Mouse (Mus musculus): ENCODE data around the gene Dmap1.

Gene Dmap1

DNA sequence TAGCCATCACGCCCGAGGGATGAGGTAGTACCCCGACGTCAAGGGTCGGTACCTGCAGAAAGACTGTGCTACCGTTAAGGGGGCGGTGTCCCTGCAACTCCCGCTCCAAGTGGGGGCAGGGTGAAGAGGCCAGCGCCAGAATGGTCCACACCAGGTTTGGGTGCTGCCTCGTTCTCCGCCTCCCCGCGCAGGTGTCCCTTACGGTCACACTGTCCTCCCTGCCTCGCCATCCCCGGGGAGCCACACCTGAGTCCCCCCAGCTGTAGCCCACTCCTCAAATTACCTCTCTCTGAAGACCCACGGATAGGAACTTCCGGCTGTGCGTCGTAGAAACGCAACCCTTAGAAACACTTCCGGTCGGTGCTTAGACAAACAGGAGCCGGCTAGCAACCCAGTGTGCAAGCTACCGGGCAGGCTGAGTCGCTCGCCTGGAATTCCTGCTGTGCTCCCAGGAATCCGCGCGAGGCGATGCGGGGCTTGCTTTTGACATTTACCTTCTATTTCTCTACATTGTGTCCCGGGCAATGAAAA lies at the start of gene Dmap1:
Gene Dmap1 (minus strand): TSS at position 343 of the 531 bp plus-strand sequence.
- peak within 1 kb of the TSS; percentile 96 for H3K4me3 ChIP-seq (replicated peaks; ENCODE audit: low read length)
- H3K27me3 ChIP-seq (ENCODE audit: insufficient read depth, low read length), result no peaks in the 10 kb centered on the region
- H3K36me3 ChIP-seq (ENCODE audit: insufficient read depth, low read length), result peaks cover 42% of the 10 kb centered on the region
- peaks cover 14% of the 10 kb centered on the region; the same call in 1 of the 2 replicates for H3K9me3 ChIP-seq (ENCODE audit: low read length)
- TF ChIP-seq NANOG (IDR thresholded peaks at IDR 0.05; ENCODE audit: borderline replicate concordance, low read length) (no peak), POU5F1 (IDR thresholded peaks at IDR 0.05; ENCODE audit: borderline replicate concordance, low read length) (no peak), CTCF (conservative IDR thresholded peaks at IDR 0.05; ENCODE audit: low read length) (no peak)
- peaks cover 15% of the 10 kb centered on the region for H3K4me1 ChIP-seq (replicated peaks; ENCODE audit: low read depth, low read length)

- TF ChIP-seq CTCF (conservative IDR thresholded peaks at IDR 0.05; ENCODE audit: low read length), result no peak
- TF ChIP-seq POU5F1 (IDR thresholded peaks at IDR 0.05; ENCODE audit: borderline replicate concordance, low read length), result no peak
- no peak for TF ChIP-seq NANOG (IDR thresholded peaks at IDR 0.05; ENCODE audit: borderline replicate concordance, low read length)
- no peaks in the 10 kb centered on the region for H3K4me1 ChIP-seq (replicated peaks; ENCODE audit: low read depth, low read length)
- no peaks in the 10 kb centered on the region for H3K9me3 ChIP-seq (ENCODE audit: low read length)
- peaks cover 4% of the 10 kb centered on the region for H3K27me3 ChIP-seq (ENCODE audit: insufficient read depth, low read length)
- no peak within 1 kb of the TSS for H3K4me3 ChIP-seq (replicated peaks; ENCODE audit: low read length)
- no peaks in the 10 kb centered on the region for H3K36me3 ChIP-seq (ENCODE audit: insufficient read depth, low read length)
These were observed 42.0 kb upstream of the Dmap1 start, which contains the start of gene Gm12845 for GRCm38 (mm10) chr4:117724112-117724511. TSS of gene Gm12845 (plus strand) at chr4:117724412.

DNA sequence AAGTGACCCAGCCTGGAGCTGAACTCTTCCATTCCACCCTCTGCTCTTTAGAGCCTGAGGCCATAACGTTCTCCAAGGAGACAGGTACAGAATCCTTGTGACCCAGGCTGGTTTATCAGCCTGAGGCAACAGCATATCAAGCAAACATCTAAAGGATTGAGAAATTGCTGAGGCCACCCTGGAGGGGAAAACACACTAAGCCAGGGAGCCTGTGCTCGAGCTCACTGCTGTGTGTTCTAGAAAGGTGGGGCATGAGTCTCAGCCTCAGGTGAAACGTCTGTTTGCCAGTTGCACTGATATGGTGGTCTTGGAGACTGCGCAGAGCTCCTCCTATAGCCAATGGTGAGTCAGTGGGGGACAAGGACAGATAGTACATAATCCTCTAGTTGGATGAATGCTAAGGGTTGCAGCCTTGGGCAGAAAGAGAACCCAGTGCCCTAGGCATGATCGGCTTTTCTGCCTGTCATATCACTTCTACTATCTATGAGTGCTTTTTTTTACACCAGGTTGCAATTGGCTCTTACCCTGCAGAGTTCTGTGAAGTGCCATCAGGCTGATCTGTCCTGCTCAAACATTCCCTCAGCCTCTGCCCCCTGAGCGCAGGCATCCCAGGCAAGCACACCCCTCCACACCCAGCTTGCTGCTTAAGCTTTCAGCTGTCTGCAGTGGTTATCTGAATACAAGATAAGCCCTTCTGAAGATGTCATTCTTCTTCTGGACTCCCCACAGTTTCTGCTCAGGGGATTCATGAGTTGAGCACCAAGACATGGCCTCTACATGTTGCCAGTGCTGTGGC lies 31.4 kb upstream of the Dmap1 start:
- H3K4me1 ChIP-seq (replicated peaks; ENCODE audit: low read depth, low read length), result no peaks in the 10 kb centered on the region
- no peaks in the 10 kb centered on the region for H3K27me3 ChIP-seq (ENCODE audit: insufficient read depth, low read length)
- no peak overlapping the region for H3K4me3 ChIP-seq (replicated peaks; ENCODE audit: low read length)
- no peaks in the 10 kb centered on the region for H3K9me3 ChIP-seq (ENCODE audit: low read length)
- H3K36me3 ChIP-seq (ENCODE audit: insufficient read depth, low read length), result no peaks in the 10 kb centered on the region
- TF ChIP-seq CTCF (conservative IDR thresholded peaks at IDR 0.05; ENCODE audit: low read length), result no peak
- TF ChIP-seq POU5F1 (IDR thresholded peaks at IDR 0.05; ENCODE audit: borderline replicate concordance, low read length), result no peak
- TF ChIP-seq NANOG (IDR thresholded peaks at IDR 0.05; ENCODE audit: borderline replicate concordance, low read length), result no peak

- Histone ChIP-seq H3K36me3 (ENCODE audit: insufficient read depth, low read length) (no peaks in the 10 kb centered on the region), H3K4me3 (replicated peaks; ENCODE audit: low read length) (no peak overlapping the region), H3K4me1 (replicated peaks; ENCODE audit: low read depth, low read length) (no peaks in the 10 kb centered on the region), H3K9me3 (ENCODE audit: low read length) (no peaks in the 10 kb centered on the region), H3K27me3 (ENCODE audit: insufficient read depth, low read length) (no peaks in the 10 kb centered on the region)
- TF ChIP-seq POU5F1 (IDR thresholded peaks at IDR 0.05; ENCODE audit: borderline replicate concordance, low read length) (no peak), CTCF (conservative IDR thresholded peaks at IDR 0.05; ENCODE audit: low read length) (no peak), NANOG (IDR thresholded peaks at IDR 0.05; ENCODE audit: borderline replicate concordance, low read length) (no peak)
These were observed 30.2 kb upstream of the Dmap1 start for GRCm38 (mm10) chr4:117712314-117712713.

DNA sequence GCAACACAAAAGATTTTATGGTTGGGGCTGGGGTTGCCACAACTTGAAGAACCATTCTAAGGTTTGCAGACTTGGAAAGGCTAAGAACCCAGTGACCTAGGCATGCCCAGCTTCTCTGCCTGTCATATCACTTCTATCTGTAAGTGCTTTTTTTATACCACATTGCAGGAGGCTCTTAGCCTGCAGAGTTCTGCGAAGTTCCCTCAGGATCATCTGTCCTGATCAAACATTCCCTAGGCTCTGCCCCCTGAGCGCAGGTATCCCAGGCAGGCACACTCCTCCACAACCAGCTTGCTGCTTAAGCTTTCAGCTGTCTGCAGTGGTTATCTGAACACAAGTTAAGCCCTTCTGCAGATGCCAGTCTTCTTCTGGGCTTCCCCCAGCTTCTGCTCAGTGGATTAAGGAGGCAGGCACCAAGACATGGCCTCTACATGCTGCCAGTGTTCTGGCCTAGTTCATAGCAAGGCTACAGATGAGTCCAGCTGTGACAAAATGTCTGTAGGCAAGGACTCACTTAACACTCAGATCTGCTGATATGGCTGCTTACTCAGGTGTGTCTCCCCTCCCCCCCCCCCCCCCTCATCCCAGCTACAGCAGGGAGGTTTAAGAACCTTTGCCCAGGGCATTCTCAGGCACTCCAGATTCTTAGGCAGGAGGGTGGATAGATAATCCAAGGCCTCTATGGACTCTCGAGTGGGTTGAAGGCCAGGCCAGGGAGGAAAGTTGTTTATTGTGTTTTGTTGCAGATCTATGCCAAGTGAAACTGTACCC lies 26.9 kb upstream of the Dmap1 start:
- Histone ChIP-seq H3K9me3 (ENCODE audit: low read length) (no peaks in the 10 kb centered on the region), H3K27me3 (ENCODE audit: insufficient read depth, low read length) (no peaks in the 10 kb centered on the region), H3K4me1 (replicated peaks; ENCODE audit: low read depth, low read length) (peaks cover 9% of the 10 kb centered on the region), H3K36me3 (ENCODE audit: insufficient read depth, low read length) (no peaks in the 10 kb centered on the region), H3K4me3 (replicated peaks; ENCODE audit: low read length) (no peak overlapping the region)
- no peak for TF ChIP-seq NANOG (IDR thresholded peaks at IDR 0.05; ENCODE audit: borderline replicate concordance, low read length)
- TF ChIP-seq CTCF (conservative IDR thresholded peaks at IDR 0.05; ENCODE audit: low read length), result no peak
- no peak for TF ChIP-seq POU5F1 (IDR thresholded peaks at IDR 0.05; ENCODE audit: borderline replicate concordance, low read length)

DNA sequence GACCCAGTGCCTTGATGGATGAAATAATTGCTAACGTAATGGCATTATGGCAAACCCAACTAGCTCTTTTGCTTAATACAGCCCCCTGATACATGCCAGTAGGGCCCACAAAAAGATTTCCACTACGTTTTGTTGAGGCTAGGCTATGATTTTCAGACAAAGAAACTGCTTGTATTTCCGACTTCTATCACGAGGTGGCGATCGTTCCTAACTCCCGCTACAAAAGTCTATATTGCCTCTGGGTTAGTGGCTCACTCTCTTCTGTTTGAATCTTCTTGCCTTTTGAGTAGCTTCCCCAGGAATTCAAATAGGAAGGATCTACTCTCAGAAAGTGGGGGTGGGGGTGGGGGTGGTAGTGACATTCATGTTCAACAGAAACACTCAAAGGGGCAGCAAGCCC lies 23.3 kb upstream of the Dmap1 start:
- peak; percentile 83 for TF ChIP-seq CTCF (conservative IDR thresholded peaks at IDR 0.05; ENCODE audit: low read length)
- no peak for TF ChIP-seq POU5F1 (IDR thresholded peaks at IDR 0.05; ENCODE audit: borderline replicate concordance, low read length)
- TF ChIP-seq NANOG (IDR thresholded peaks at IDR 0.05; ENCODE audit: borderline replicate concordance, low read length), result no peak
- H3K9me3 ChIP-seq (ENCODE audit: low read length), result peaks cover 10% of the 10 kb centered on the region
- H3K4me1 ChIP-seq (replicated peaks; ENCODE audit: low read depth, low read length), result peaks cover 9% of the 10 kb centered on the region
- no peaks in the 10 kb centered on the region for H3K36me3 ChIP-seq (ENCODE audit: insufficient read depth, low read length)
- no peak overlapping the region for H3K4me3 ChIP-seq (replicated peaks; ENCODE audit: low read length)
- no peaks in the 10 kb centered on the region for H3K27me3 ChIP-seq (ENCODE audit: insufficient read depth, low read length)

DNA sequence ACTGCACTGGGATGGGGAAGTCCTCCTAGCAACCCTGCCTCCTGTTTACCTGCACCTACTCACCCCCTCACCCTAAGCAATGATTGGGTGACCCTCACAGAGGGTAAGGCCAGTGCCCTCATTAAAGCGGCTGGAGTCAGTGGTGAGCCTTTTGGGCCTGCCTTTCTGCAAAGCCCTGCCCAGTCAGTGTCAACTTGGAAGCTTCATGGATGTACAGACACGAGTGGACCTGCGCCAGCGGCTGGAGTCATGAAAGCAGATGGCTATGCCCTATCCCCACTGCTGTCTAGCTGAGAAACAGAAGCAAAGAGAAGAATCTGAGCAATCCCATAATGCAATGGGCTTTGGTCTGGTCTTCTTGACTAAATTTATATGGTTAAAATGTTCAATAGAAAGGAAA lies 4.3 kb upstream of the Dmap1 start:
- Histone ChIP-seq H3K36me3 (ENCODE audit: insufficient read depth, low read length) (no peaks in the 10 kb centered on the region), H3K4me1 (replicated peaks; ENCODE audit: low read depth, low read length) (peaks cover 8% of the 10 kb centered on the region), H3K27me3 (ENCODE audit: insufficient read depth, low read length) (no peaks in the 10 kb centered on the region), H3K9me3 (ENCODE audit: low read length) (peaks cover 34% of the 10 kb centered on the region), H3K4me3 (replicated peaks; ENCODE audit: low read length) (no peak overlapping the region)
- TF ChIP-seq POU5F1 (IDR thresholded peaks at IDR 0.05; ENCODE audit: borderline replicate concordance, low read length) (no peak), NANOG (IDR thresholded peaks at IDR 0.05; ENCODE audit: borderline replicate concordance, low read length) (no peak), CTCF (conservative IDR thresholded peaks at IDR 0.05; ENCODE audit: low read length) (no peak)

DNA sequence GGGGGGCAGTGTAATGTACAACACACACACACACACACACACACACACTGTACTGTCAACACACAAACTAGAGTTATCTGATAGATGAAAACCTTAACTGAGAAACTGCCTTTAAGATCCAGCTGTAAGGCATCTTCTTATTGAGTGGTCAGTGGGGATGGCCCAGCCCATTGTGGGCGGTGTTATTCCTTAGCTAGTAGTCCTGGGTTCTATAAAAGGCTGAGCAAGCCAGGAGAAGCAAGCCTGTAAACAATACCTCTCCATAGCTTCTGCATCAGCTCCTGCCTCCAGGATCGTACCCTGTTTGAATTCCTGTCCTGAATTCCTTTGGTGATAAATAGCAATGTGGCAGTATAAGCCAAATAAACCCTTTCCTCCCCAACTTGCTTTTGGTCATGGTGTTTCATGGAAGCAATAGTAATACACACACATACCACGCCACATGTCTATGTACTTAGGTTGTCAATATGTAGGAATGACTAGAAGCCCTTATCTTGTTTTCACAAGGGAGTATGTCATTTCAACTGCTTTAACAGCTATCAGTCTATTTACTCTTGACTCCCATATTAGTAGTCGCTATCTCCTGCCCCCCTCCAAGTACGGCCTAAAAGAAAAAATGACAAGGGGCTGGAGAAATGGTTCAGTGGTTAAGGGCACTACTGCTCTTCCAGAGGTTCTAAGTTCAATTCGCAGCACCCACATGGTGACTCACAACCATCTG lies 1.1 kb upstream of the Dmap1 start:
- H3K27me3 ChIP-seq (ENCODE audit: insufficient read depth, low read length), result no peaks in the 10 kb centered on the region
- H3K36me3 ChIP-seq (ENCODE audit: insufficient read depth, low read length), result peaks cover 30% of the 10 kb centered on the region
- TF ChIP-seq CTCF (conservative IDR thresholded peaks at IDR 0.05; ENCODE audit: low read length), result no peak
- no peak for TF ChIP-seq NANOG (IDR thresholded peaks at IDR 0.05; ENCODE audit: borderline replicate concordance, low read length)
- TF ChIP-seq POU5F1 (IDR thresholded peaks at IDR 0.05; ENCODE audit: borderline replicate concordance, low read length), result no peak
- peaks cover 23% of the 10 kb centered on the region for H3K9me3 ChIP-seq (ENCODE audit: low read length)
- peaks cover 15% of the 10 kb centered on the region for H3K4me1 ChIP-seq (replicated peaks; ENCODE audit: low read depth, low read length)
- H3K4me3 ChIP-seq (replicated peaks; ENCODE audit: low read length), result no peak overlapping the region

All from E14TG2a.4 (cell line).